8 mouse cellular contexts compared by ENCODE assay signal in the genomic region with DNA sequence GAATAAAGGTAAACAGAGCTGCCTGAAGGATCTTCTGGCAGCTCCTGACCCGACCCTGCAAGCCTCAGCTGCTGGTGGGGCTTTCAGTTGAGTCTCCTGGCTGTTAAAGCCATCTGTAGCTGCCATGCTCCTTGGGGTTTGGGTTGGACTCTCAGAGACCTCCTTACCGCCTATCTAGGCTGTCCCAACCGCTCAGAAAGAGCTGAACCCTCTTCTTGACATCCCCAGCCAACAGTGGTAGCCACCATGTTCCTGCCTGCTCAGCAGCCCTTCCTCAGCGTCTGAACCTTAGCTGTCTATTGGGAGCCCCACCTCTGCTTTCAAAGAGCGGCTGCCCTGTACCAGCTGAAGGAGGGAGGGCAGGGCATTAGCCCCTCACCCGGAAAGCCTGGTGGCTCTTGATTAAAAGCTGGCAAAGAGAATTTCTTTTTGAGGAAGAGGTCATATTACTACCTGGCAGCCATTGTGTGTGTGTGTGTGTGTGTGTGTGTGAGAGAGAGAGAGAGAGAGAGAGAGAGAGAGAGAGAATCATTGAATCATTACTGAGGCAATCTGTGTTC. TPM values are rescaled to one million over a fixed set of nuclear protein-coding genes. Genes with fewer than 3 reads are reported as not detected.
DNase-seq lines count a peak whose midpoint lies in the region; ATAC-seq lines count a peak whose summit lies in the region.

No protein-coding gene starts in this region.

- peak overlapping the region; percentile 22; the same call in 1 of the 2 replicates for H3K4me2 ChIP-seq in heart, embryonic 12.5 days
- H3K4me2 ChIP-seq in liver, embryonic 13.5 days, result 0 out of 2 replicates have a peak overlapping the region, but pooled peaks have one; percentile 1

- H3K9ac ChIP-seq in heart, embryonic 12.5 days, result no peak overlapping the region
- no peak overlapping the region for H3K9ac ChIP-seq in liver, embryonic 13.5 days

- WGBS in heart, embryonic 12.5 days, result 35% methylated on average over 6 of the region's 6 CpGs
- WGBS in liver, embryonic 13.5 days (ENCODE audit: insufficient replicate concordance), result 16% methylated on average over 6 of the region's 6 CpGs

- H3K4me1 ChIP-seq in heart, embryonic 12.5 days (replicated peaks), result peaks cover 37% of the 10 kb centered on the region
- H3K4me1 ChIP-seq in megakaryocyte, embryonic 14.5 days, result peaks cover 95% of the 10 kb centered on the region
- H3K4me1 ChIP-seq in liver, embryonic 13.5 days (replicated peaks), result peaks cover 32% of the 10 kb centered on the region

- H3K27ac ChIP-seq in heart, embryonic 12.5 days (ENCODE audit: poor library complexity, severe bottlenecking), result peak overlapping the region; percentile 17; the same call in 1 of the 2 replicates
- no peak overlapping the region; the same call in 1 of the 2 replicates for H3K27ac ChIP-seq in liver, embryonic 13.5 days

- H3K9me3 ChIP-seq in heart, embryonic 12.5 days (replicated peaks), result no peaks in the 10 kb centered on the region
- peaks cover 20% of the 10 kb centered on the region for H3K9me3 ChIP-seq in megakaryocyte, embryonic 14.5 days
- no peaks in the 10 kb centered on the region for H3K9me3 ChIP-seq in liver, embryonic 13.5 days (replicated peaks)

- peaks cover 14% of the 10 kb centered on the region; the same call in 1 of the 2 replicates for H3K27me3 ChIP-seq in heart, embryonic 12.5 days (replicated peaks)
- no peaks in the 10 kb centered on the region for H3K27me3 ChIP-seq in megakaryocyte, embryonic 14.5 days (replicated peaks)
- H3K27me3 ChIP-seq in liver, embryonic 13.5 days, result 0 out of 2 replicates have a peak, but pooled peaks cover 4% of the 10 kb centered on the region

- H3K4me3 ChIP-seq in heart, embryonic 12.5 days, result no peak overlapping the region
- H3K4me3 ChIP-seq in megakaryocyte, embryonic 14.5 days (replicated peaks), result peak overlapping the region; percentile 87
- no peak overlapping the region for H3K4me3 ChIP-seq in liver, embryonic 13.5 days (replicated peaks)

- no peak for ATAC-seq in heart, embryonic 12.5 days (ENCODE audit: insufficient number of reproducible peaks, low FRiP score)
- ATAC-seq in megakaryocyte, adult 5-6 weeks (ENCODE audit: poor library complexity, severe bottlenecking), result no peak
- no peak for ATAC-seq in liver, embryonic 13.5 days (ENCODE audit: low read depth)

- DNase-seq in heart, adult 8-10 months (ENCODE audit: low spot score), result no peak
- no peak for DNase-seq in liver, embryonic 13.5 days
- DNase-seq in spleen, postnatal 4 days (ENCODE audit: low spot score in 2 of 2), result no peak
- DNase-seq in urinary bladder, adult 18-20 months (ENCODE audit: low spot score in 2 of 2), result no peak
- no peak for DNase-seq in cerebellum, postnatal 4 days (ENCODE audit: low spot score in 2 of 2)

- no peaks in the 10 kb centered on the region for H3K36me3 ChIP-seq in heart, embryonic 12.5 days
- peaks cover 38% of the 10 kb centered on the region for H3K36me3 ChIP-seq in megakaryocyte, embryonic 14.5 days (replicated peaks; ENCODE audit: low read length)
- no peaks in the 10 kb centered on the region for H3K36me3 ChIP-seq in liver, embryonic 13.5 days

RNA-seq across cellular contexts. Expression of gene Atp2a3, which starts 14.3 kb away (rescaled TPM):
- 4.8 and 5.7 TPM in 2 replicates for polyA plus RNA-seq in heart, embryonic 12.5 days (2016; fragmentation: Nextera tagmentation; extraction: Ambion mirVana)
- 10 to 100 TPM in 3 of 4 experiments, 1 to 10 TPM in 1; 9.5 to 12.4 (median 11.2) TPM for total RNA-seq in heart, adult 8-10 months (2022)
- 354 and 444 TPM in 2 replicates for polyA plus RNA-seq in megakaryocyte, embryonic 14.5 days (2012; ENCODE audit: insufficient read depth, low replicate concordance)
- 83.5 and 92.8 TPM in 2 replicates for total RNA-seq in megakaryocyte, adult 5-6 weeks (2015)
- 79.8 and 123 TPM in 2 replicates for total RNA-seq in megakaryocyte, adult 5-6 weeks (2017)
- 8.2 and 11.1 TPM in 2 replicates for polyA plus RNA-seq in liver, embryonic 13.5 days (2015; fragmentation: Nextera tagmentation; extraction: Ambion mirVana)

RNA-seq across cellular contexts. Expression of gene P2rx1, which starts 52.3 kb away (rescaled TPM):
- polyA plus RNA-seq in heart, embryonic 12.5 days (2016; fragmentation: Nextera tagmentation; extraction: Ambion mirVana), result 2.2 and 2.7 TPM in 2 replicates
- total RNA-seq in heart, adult 8-10 months (2022), result under 1 TPM; 0.35 to 0.49 (median 0.43) TPM
- 400 TPM in 2 replicates for polyA plus RNA-seq in megakaryocyte, embryonic 14.5 days (2012; ENCODE audit: insufficient read depth, low replicate concordance)
- 15.8 and 16.4 TPM in 2 replicates for total RNA-seq in megakaryocyte, adult 5-6 weeks (2015)
- total RNA-seq in megakaryocyte, adult 5-6 weeks (2017), result 9.8 and 10.4 TPM in 2 replicates
- 8.7 and 8.9 TPM in 2 replicates for polyA plus RNA-seq in liver, embryonic 13.5 days (2015; fragmentation: Nextera tagmentation; extraction: Ambion mirVana)

Comparison
In these comparisons a context has a peak if more than half of its experiments do, and no peak if none do; other contexts are left out.
1. RNA of gene Atp2a3, which starts 14.3 kb away (polyA plus RNA-seq): 354 to 444 TPM in megakaryocyte, embryonic 14.5 days; 8.2 to 11.1 TPM in liver, embryonic 13.5 days and 4.8 to 5.7 TPM in heart, embryonic 12.5 days; every median in the first group is over 10 times any median in the second.
2. RNA of gene P2rx1, which starts 52.3 kb away (polyA plus RNA-seq): 400 TPM in megakaryocyte, embryonic 14.5 days; 8.7 to 8.9 TPM in liver, embryonic 13.5 days and 2.2 to 2.7 TPM in heart, embryonic 12.5 days; every median in the first group is over 10 times any median in the second.